Mouse (Mus musculus) heart, postnatal 0 days (tissue): Measurements from ENCODE around the gene Gm9857. TPM values are rescaled to one million over a fixed set of nuclear protein-coding genes. Genes with fewer than 3 reads are reported as not detected.

ENCODE experiments used
- ATAC-seq: fragments of 200-750 bp; cut with Nextera tagmentation; 2 replicates; pipeline ENCODE4 v1.8.0; 2017; ENCODE audit warnings: low read depth, moderate number of reproducible peaks, moderate library complexity; ENCODE audit not compliant: insufficient read depth
- DNase-seq: peaks from one replicate; pipeline ENCODE4 v3.0.0-alpha.2; 2016; ENCODE audit warnings: low spot score
- H3K27ac ChIP-seq: fragments of 300-500 bp; sonication (generic); 2 replicates; pipeline ENCODE4 v1.5.1; 2014; ENCODE audit warnings: low read depth, mild to moderate bottlenecking
- H3K27me3 ChIP-seq: fragments of 300-500 bp; sonication (generic); 2 replicates; pipeline ENCODE4 v1.6.1; 2014; ENCODE audit warnings: low read length, mixed read lengths; ENCODE audit not compliant: control insufficient read depth, insufficient read depth
- H3K36me3 ChIP-seq: fragments of 300-500 bp; sonication (generic); replicated peaks from 2 replicates; pipeline ENCODE4 v1.6.1; 2014; ENCODE audit warnings: low read length, mixed read lengths; ENCODE audit not compliant: control insufficient read depth, insufficient read depth
- H3K4me1 ChIP-seq: fragments of 300-500 bp; sonication (generic); 2 replicates; pipeline ENCODE4 v1.6.1; 2014; ENCODE audit warnings: antibody characterized with exemption; ENCODE audit not compliant: control insufficient read depth, insufficient read depth
- H3K4me2 ChIP-seq: fragments of 300-500 bp; sonication (generic); 2 replicates; pipeline ENCODE4 v1.6.1; 2014; ENCODE audit warnings: low read depth, mild to moderate bottlenecking, low read length, moderate library complexity
- H3K4me3 ChIP-seq: fragments of 300-500 bp; sonication (generic); 2 replicates; pipeline ENCODE4 v1.5.1; 2014; ENCODE audit warnings: low read depth, low read length
- H3K9ac ChIP-seq: fragments of 300-500 bp; sonication (generic); replicated peaks from 2 replicates; pipeline ENCODE4 v1.6.1; 2014; ENCODE audit warnings: low read depth, low read length, mixed read lengths
- H3K9me3 ChIP-seq: fragments of 300-500 bp; sonication (generic); replicated peaks from 2 replicates; pipeline ENCODE4 v1.6.1; 2016; ENCODE audit warnings: low read length; ENCODE audit not compliant: control insufficient read depth
- CTCF ChIP-seq: IDR thresholded peaks from 2 replicates; pipeline ENCODE4 v1.5.1; 2016; ENCODE audit warnings: antibody characterized with exemption, control low read depth, low read depth
- EP300 ChIP-seq: IDR thresholded peaks from 2 replicates; pipeline ENCODE4 v1.6.1; 2016; ENCODE audit warnings: antibody characterized with exemption, low read depth
- WGBS: fragments of 180-500 bp; shearing (Covaris S2); extraction: QIAGEN DNeasy Blood & Tissue Kit; methylation state at CpG from one replicate; pipeline ENCODE4 v1.1.7; 2014; 5-methylcytosine and 5-hydroxymethylcytosine counted together
- polyA plus RNA-seq: library from polyadenylated mRNA; unstranded; fragments of >200 nt; fragmentation: Nextera tagmentation; extraction: Ambion mirVana; gene quantifications from 2 replicates; pipeline ENCODE4 v1.2.1, GENCODE M21; 2015
- total RNA-seq: library from RNA; depleted of rRNA; stranded (reverse); fragments of >200 nt; gene quantifications from 2 replicates; pipeline ENCODE4 v1.2.3, GENCODE M21; 2014; ENCODE audit warnings: low replicate concordance; rRNA removed

The Gm9857 gene
- total RNA-seq: not detected in 2 replicates
- polyA plus RNA-seq: not detected in 2 replicates

GRCm38 (mm10) chr3:108940001-108940633 lies at the start of gene Gm9857:
Gene Gm9857, minus strand, starts transcription at chr3:108940445.
- WGBS: 50% methylated on average over 46 of the region's 59 CpGs
- Histone ChIP-seq H3K27me3 (peaks cover 6% of the 10 kb centered on the region; the same call in 1 of the 2 replicates), H3K9ac (no peak within 1 kb of the TSS), H3K9me3 (no peaks in the 10 kb centered on the region), H3K4me1 (no peaks in the 10 kb centered on the region), H3K27ac (no peak within 1 kb of the TSS), H3K36me3 (no peaks in the 10 kb centered on the region), H3K4me3 (peak within 1 kb of the TSS; percentile 26), H3K4me2 (peak within 1 kb of the TSS; percentile 52)
- TF ChIP-seq CTCF (no peak), EP300 (no peak)
- DNase-seq (no peak), ATAC-seq (no peak)

DNA sequence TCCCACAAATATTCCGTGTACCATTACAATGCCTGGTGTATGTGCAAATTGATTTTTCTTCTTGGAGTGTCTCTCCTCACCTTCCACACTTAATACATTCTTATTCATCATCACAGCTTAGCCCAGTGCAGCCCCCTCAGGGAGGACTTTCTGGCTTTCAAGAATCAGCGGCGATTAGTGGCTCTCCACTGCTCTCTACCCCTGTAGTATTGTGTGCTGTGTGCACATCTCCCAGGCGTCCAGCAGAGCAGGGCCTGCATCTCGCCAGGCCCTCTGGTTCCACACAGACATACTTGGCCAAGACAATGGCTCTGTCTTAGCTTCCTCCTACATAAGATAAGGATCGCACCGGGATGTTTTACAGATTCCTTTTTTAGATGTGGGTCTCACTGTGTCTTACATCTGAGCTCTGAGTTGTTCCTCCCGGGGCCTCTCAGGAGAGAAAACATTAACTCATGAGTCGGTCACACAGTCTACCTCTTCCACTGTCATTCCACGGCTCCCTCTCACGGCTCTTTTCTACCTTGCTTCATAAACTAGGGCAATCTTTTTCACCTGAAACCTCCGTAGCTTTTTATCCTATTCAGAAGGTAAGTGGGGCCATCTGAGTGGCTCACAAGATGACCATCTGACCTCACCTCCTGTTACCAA lies 46.9 kb upstream of the Gm9857 start:
- DNase-seq: no peak
- TF ChIP-seq CTCF (no peak), EP300 (no peak)
- 0 out of 2 replicates have a peak, but pooled peaks cover 17% of the 10 kb centered on the region for H3K36me3 ChIP-seq
- no peaks in the 10 kb centered on the region for H3K9me3 ChIP-seq
- H3K27me3 ChIP-seq: no peaks in the 10 kb centered on the region
- 75% methylated on average over 12 of the region's 12 CpGs for WGBS
- ATAC-seq: no peak
- no peak overlapping the region for H3K4me2 ChIP-seq
- no peak overlapping the region for H3K27ac ChIP-seq
- no peak overlapping the region for H3K4me3 ChIP-seq
- no peak overlapping the region for H3K9ac ChIP-seq
- H3K4me1 ChIP-seq: no peaks in the 10 kb centered on the region

- Histone ChIP-seq H3K27me3 (no peaks in the 10 kb centered on the region), H3K36me3 (0 out of 2 replicates have a peak, but pooled peaks cover 17% of the 10 kb centered on the region), H3K27ac (no peak overlapping the region), H3K4me2 (no peak overlapping the region), H3K4me3 (no peak overlapping the region), H3K9ac (no peak overlapping the region), H3K9me3 (no peaks in the 10 kb centered on the region), H3K4me1 (no peaks in the 10 kb centered on the region)
- TF ChIP-seq EP300 (no peak), CTCF (no peak)
- DNase-seq (no peak), ATAC-seq (no peak)
- 73% methylated on average over 1 of the region's 1 CpGs for WGBS
These were observed 46.3 kb upstream of the Gm9857 start for GRCm38 (mm10) chr3:108986534-108986933.

DNA sequence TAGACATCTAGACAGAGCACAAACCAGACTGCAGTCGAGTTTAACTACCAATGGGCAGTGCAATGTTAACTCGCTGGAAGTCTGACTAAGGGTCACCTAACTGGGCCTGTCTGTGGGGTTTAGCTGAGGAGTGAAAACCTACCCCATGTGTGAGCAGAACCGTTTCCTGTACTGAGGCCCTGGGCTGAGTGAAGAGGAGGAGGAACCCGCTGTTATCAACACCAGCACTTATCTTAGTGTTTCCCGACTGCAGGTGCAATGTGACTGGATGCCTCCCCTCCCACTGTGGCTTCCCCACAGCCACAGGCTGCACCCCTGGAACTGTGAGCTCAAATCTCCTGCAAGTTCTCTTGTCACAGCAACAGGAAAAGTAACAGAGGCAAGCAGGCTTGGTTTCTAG lies 43.7 kb upstream of the Gm9857 start:
- no peak for TF ChIP-seq CTCF
- TF ChIP-seq EP300: no peak
- 37% methylated on average over 5 of the region's 5 CpGs for WGBS
- peaks cover 23% of the 10 kb centered on the region for H3K36me3 ChIP-seq

DNA sequence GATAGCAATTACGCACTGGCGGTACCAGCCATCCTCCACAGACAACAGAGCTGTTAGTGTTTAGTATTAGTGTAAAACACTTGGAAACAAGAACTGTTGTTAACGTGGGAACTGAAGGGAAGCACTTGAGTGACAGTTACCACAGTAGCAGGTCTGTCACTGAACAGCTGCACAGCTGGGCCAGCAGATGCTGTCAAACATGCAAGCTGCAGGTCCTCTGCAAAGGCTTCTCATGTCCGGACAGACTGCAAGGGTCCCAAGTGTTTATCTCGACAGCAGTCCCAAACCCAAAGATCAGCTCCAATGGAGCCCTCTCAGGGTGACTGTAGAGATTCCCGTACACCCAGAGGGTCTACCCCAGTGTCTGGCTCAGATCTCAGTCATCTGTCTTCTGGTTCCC lies 41.7 kb upstream of the Gm9857 start:
- Histone ChIP-seq H3K4me1 (no peaks in the 10 kb centered on the region), H3K9ac (no peak overlapping the region), H3K36me3 (peaks cover 31% of the 10 kb centered on the region), H3K27ac (no peak overlapping the region), H3K9me3 (no peaks in the 10 kb centered on the region), H3K4me2 (no peak overlapping the region), H3K27me3 (no peaks in the 10 kb centered on the region), H3K4me3 (no peak overlapping the region)
- DNase-seq: no peak
- TF ChIP-seq EP300 (no peak), CTCF (no peak)
- no peak for ATAC-seq
- 62% methylated on average over 6 of the region's 6 CpGs for WGBS

More for the DNA sequence above, 43.7 kb upstream of the Gm9857 start:
- H3K9me3 ChIP-seq: no peaks in the 10 kb centered on the region
- no peak overlapping the region for H3K27ac ChIP-seq
- no peak for ATAC-seq
- no peak overlapping the region for H3K9ac ChIP-seq
- H3K4me2 ChIP-seq: no peak overlapping the region
- no peaks in the 10 kb centered on the region for H3K4me1 ChIP-seq
- H3K27me3 ChIP-seq: no peaks in the 10 kb centered on the region
- no peak for DNase-seq
- no peak overlapping the region for H3K4me3 ChIP-seq
